Mouse (Mus musculus) forebrain, postnatal 0 days (tissue): ENCODE results near the gene Otop1. TPM values are rescaled to one million over a fixed set of nuclear protein-coding genes. Genes with fewer than 3 reads are reported as not detected.

Experiments
- ATAC-seq: fragments of 200-750 bp; cut with Nextera tagmentation; 2 replicates; pipeline ENCODE4 v1.8.0; 2017; ENCODE audit warnings: mild to moderate bottlenecking, moderate library complexity
- DNase-seq: peaks from one replicate; pipeline ENCODE4 v3.0.0-alpha.2; 2015
- H3K27ac ChIP-seq: fragments of 300-500 bp; sonication (generic); 2 replicates; pipeline ENCODE4 v1.5.1; 2014; ENCODE audit warnings: low read depth, mild to moderate bottlenecking, antibody characterized with exemption, low read length, moderate library complexity, mixed read lengths
- H3K27me3 ChIP-seq: fragments of 300-500 bp; sonication (generic); 2 replicates; pipeline ENCODE4 v1.6.1; 2014; ENCODE audit warnings: mild to moderate bottlenecking, low read length, mixed read lengths; ENCODE audit not compliant: insufficient read depth
- H3K36me3 ChIP-seq: fragments of 300-500 bp; sonication (generic); 2 replicates; pipeline ENCODE4 v1.6.1; 2014; ENCODE audit warnings: mild to moderate bottlenecking, moderate library complexity; ENCODE audit not compliant: insufficient read depth
- H3K4me1 ChIP-seq: fragments of 300-500 bp; sonication (generic); 2 replicates; pipeline ENCODE4 v1.6.1; 2014; ENCODE audit warnings: antibody characterized with exemption; ENCODE audit not compliant: insufficient read depth
- H3K4me2 ChIP-seq: fragments of 300-500 bp; sonication (generic); 2 replicates; pipeline ENCODE4 v1.6.1; 2014; ENCODE audit warnings: low read depth, mild to moderate bottlenecking, moderate library complexity
- H3K4me3 ChIP-seq: fragments of 300-500 bp; sonication (generic); 2 replicates; pipeline ENCODE4 v1.5.1; 2014; ENCODE audit warnings: low read depth, low read length, mixed read lengths
- H3K9ac ChIP-seq: fragments of 300-500 bp; sonication (generic); 2 replicates; pipeline ENCODE4 v1.6.1; 2014; ENCODE audit warnings: mild to moderate bottlenecking
- H3K9me3 ChIP-seq: fragments of 300-500 bp; sonication (generic); 2 replicates; pipeline ENCODE4 v1.6.1; 2016; ENCODE audit warnings: low read length
- CTCF ChIP-seq: sonication (generic); IDR thresholded peaks from 2 replicates; pipeline ENCODE4 v1.5.1; 2016; ENCODE audit warnings: antibody characterized with exemption, control low read depth, low read depth
- WGBS: fragments of 180-500 bp; shearing (Covaris S2); extraction: QIAGEN DNeasy Blood & Tissue Kit; methylation state at CpG from one replicate; pipeline ENCODE4 v1.1.7; 2014; 5-methylcytosine and 5-hydroxymethylcytosine counted together
- polyA plus RNA-seq: library from polyadenylated mRNA; unstranded; fragments of >200 nt; fragmentation: Nextera tagmentation; extraction: Ambion mirVana; gene quantifications from 2 replicates; pipeline ENCODE4 v1.2.1, GENCODE M21; 2015
- total RNA-seq: library from RNA; depleted of rRNA; stranded (reverse); fragments of >200 nt; gene quantifications from 2 replicates; pipeline ENCODE4 v1.2.3, GENCODE M21; 2014

Otop1 gene
- total and polyA plus RNA-seq, 2 experiments from 2014 or later: not detected

DNA sequence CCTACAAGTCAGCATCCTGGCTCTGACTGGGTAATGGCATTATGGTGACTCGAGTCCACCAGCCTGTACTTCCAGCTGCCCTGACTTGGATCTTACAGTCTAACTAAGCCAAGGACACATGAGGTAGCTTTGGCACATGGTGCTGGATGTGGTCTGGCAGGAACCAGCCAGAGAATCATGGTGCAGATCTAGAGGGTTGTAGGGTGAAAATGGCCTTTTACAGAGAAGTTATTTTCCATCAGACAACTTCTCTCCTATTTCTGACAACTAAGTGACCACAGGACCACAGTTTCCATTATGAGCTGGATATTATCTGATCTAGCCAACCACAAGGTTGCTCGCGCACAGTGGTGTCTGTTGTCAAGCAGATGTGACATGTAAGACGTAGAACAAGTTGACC, 1.9 kb upstream of the Otop1 start:
- DNase-seq (no peak), ATAC-seq (no peak)
- Histone ChIP-seq H3K4me1 (no peaks in the 10 kb centered on the region), H3K27me3 (peaks cover 49% of the 10 kb centered on the region), H3K4me2 (no peak overlapping the region), H3K27ac (no peak overlapping the region), H3K9ac (no peak overlapping the region), H3K4me3 (no peak overlapping the region), H3K9me3 (no peaks in the 10 kb centered on the region), H3K36me3 (peaks cover 18% of the 10 kb centered on the region)
- WGBS: 92% methylated on average over 4 of the region's 4 CpGs
- no peak for TF ChIP-seq CTCF

DNA sequence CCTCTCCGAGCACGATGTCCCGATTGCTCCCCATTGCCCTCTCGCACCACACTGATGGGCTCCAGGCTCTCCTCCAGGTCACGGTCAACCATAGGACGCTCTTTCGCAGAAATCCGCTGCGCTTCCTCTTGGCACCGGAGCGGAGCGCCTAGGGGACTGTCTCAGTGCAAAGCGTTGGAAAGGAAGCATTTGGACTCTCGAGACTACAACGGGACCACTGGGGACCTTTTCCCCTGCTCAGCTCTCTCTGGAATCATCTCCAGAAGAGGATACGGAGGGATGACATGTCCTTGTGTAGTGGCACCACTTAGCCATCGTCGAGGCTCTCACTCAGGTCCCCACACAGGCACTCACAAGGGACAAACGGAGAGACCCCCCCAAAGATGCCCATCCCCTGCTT, 679 bp downstream of the Otop1 start:
- peaks cover 4% of the 10 kb centered on the region; the same call in 1 of the 2 replicates for H3K36me3 ChIP-seq
- TF ChIP-seq CTCF: no peak
- WGBS: under 1% methylated on average over 19 of the region's 19 CpGs
- no peaks in the 10 kb centered on the region for H3K9me3 ChIP-seq
- H3K27ac ChIP-seq: no peak overlapping the region
- peaks cover 64% of the 10 kb centered on the region for H3K27me3 ChIP-seq
- DNase-seq (peak; percentile 31), ATAC-seq (no peak)
- H3K4me3 ChIP-seq: peak overlapping the region; percentile 20
- H3K4me1 ChIP-seq: no peaks in the 10 kb centered on the region
- peak overlapping the region; percentile 49 for H3K4me2 ChIP-seq
- H3K9ac ChIP-seq: no peak overlapping the region

DNA sequence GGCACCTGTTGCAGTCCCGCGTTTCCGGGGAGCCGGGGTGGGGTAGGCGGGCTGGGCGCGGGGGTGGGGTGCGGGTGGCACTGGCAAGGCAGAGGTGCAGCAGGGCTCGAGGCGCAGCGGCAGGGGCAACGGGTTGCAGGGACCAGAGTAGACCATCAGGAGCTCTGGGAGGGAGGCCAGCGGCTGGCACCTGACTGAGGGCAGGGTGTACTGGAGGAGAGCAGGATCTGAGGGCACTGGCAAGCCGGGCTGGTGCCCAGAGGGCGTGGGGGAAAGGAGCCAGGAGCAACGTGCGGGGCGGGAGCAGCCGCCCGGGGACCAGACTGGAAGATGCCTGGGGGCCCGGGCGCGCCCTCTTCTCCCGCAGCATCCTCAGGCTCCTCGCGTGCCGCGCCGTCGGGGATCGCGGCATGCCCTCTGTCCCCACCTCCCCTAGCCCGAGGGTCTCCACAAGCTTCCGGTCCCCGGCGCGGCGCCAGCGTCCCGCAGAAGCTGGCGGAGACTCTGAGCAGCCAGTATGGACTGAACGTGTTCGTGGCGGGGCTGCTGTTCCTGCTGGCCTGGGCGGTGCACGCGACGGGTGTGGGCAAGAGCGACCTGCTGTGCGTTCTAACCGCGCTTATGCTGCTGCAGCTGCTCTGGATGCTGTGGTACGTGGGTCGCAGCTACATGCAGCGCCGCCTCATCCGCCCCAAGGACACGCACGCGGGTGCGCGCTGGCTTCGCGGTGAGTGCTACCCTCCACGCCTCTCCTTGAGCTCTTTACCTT, 1.5 kb downstream of the Otop1 start:
- Histone ChIP-seq H3K4me2 (peak overlapping the region; percentile 49), H3K36me3 (no peaks in the 10 kb centered on the region), H3K27me3 (peaks cover 64% of the 10 kb centered on the region), H3K4me1 (no peaks in the 10 kb centered on the region), H3K9ac (peak overlapping the region; percentile 14; the same call in 1 of the 2 replicates), H3K4me3 (peak overlapping the region; percentile 26), H3K9me3 (no peaks in the 10 kb centered on the region), H3K27ac (no peak overlapping the region)
- no peak for TF ChIP-seq CTCF
- DNase-seq: peak; percentile 17
- WGBS: 2% methylated on average over 58 of the region's 65 CpGs
- ATAC-seq: peak; percentile 52

DNA sequence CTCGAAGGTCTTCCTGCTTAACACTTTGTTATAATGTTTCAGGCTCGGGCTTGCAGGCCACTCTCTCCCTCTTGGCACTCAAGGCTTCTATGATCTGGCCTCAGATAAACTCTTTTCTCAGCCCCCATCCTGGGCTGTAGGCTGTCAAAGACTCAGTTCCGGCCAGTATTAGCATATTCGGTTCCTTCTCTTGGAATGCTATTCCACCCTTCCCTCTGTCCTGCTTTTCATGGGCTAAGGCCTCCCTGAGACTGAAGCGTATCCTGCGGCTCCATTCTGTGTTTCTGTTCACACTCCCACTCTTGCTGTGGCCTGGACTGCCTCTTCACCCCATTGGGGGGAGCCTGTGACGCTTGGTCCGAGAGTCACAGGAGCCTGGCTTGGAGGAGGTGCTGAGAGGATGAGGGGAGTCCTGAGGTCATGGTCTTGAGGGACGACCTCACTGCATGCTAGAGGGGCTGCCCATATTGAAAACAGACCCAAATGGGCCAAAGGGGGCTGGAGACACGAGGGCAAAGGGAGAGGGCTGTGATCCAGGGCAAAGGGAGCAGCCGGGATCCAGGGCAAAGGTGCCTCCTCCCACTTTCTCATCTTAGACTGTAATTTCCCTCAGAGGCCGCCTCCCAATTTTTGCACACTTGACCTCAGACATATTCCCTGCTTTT, 2.3 kb downstream of the Otop1 start:
- 26% methylated on average over 12 of the region's 12 CpGs for WGBS

DNA sequence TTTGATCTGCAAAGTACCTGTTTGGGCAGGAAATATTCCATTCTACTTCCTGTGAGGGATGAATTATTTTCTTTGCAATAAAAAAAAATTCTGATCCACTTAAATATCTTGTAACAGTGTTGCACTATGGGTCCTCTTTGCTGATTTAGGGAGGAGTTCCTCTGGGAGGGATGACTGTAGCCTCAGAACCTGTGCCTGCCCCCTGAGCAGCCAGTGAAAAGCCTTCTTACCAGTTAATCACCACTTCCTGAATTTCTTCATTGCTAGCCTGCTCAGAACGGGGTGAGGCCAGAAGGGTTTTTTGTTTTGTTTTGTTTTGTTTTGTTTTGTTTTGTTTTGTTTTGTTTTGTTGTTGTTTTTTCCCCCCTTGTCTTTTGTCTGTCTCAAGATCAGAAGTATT, 4.3 kb downstream of the Otop1 start:
- Histone ChIP-seq H3K9me3 (no peaks in the 10 kb centered on the region), H3K4me2 (no peak overlapping the region), H3K27ac (no peak overlapping the region), H3K9ac (no peak overlapping the region), H3K36me3 (no peaks in the 10 kb centered on the region), H3K27me3 (peaks cover 50% of the 10 kb centered on the region), H3K4me3 (no peak overlapping the region), H3K4me1 (no peaks in the 10 kb centered on the region)
- WGBS: 18% methylated on average over 1 of the region's 1 CpGs
- TF ChIP-seq CTCF: no peak
- no peak for DNase-seq
- ATAC-seq: no peak

More for the DNA sequence above, 2.3 kb downstream of the Otop1 start:
- H3K4me2 ChIP-seq: peak overlapping the region; percentile 49
- no peak for TF ChIP-seq CTCF
- H3K9ac ChIP-seq: no peak overlapping the region
- ATAC-seq (peak; percentile 5; the same call in 1 of the 2 replicates), DNase-seq (no peak)
- no peaks in the 10 kb centered on the region for H3K9me3 ChIP-seq
- no peak overlapping the region for H3K4me3 ChIP-seq
- no peaks in the 10 kb centered on the region for H3K4me1 ChIP-seq
- H3K27me3 ChIP-seq: peaks cover 64% of the 10 kb centered on the region
- no peaks in the 10 kb centered on the region for H3K36me3 ChIP-seq
- H3K27ac ChIP-seq: no peak overlapping the region

DNA sequence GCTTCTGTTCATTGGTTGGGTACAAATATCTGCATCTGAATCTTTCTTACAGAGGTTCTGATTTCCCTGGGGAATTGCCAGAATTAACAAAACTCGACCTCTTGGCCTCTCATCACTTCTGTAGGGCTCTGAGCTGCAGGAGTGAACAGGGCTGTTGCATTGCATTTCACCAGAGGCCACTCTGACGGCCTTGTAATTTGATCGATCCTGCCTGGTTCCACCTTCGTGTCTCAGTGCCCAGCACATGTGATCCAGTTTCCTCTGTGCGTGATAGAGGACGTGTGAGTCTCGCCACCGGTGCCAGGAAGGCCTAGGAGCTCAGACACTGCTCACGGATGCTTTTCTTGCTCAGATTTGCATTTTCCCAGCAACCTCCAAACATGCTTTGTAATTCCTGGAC, 10.0 kb downstream of the Otop1 start:
- WGBS: 77% methylated on average over 9 of the region's 9 CpGs
- ATAC-seq (no peak), DNase-seq (no peak)
- Histone ChIP-seq H3K27ac (no peak overlapping the region), H3K4me2 (no peak overlapping the region), H3K9me3 (no peaks in the 10 kb centered on the region), H3K27me3 (0 out of 2 replicates have a peak, but pooled peaks cover 2% of the 10 kb centered on the region), H3K4me1 (no peaks in the 10 kb centered on the region), H3K4me3 (no peak overlapping the region), H3K36me3 (no peaks in the 10 kb centered on the region), H3K9ac (no peak overlapping the region)
- no peak for TF ChIP-seq CTCF

DNA sequence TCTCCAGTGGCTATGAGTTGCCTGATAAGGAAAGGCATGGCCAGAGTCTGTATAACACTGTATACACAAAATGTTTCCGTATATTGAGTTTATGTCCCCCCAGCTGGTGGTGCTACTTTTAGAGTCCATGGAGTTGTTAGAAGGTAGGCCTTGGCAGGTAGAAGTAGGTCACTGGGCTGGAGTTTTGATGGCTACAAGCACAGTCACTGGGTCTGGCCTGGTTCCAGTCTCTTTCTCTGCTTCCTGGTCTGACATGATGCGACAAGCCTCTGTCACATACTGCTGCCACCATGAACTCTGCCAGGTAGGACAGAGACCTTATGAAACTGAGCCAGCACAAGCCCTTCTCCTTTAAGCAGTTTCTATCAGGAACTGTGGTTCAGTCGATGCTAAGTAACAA, 12.7 kb downstream of the Otop1 start:
- no peak overlapping the region for H3K9ac ChIP-seq
- no peaks in the 10 kb centered on the region for H3K9me3 ChIP-seq
- H3K27ac ChIP-seq: no peak overlapping the region
- no peaks in the 10 kb centered on the region for H3K36me3 ChIP-seq
- WGBS: 92% methylated on average over 3 of the region's 3 CpGs
- no peaks in the 10 kb centered on the region for H3K27me3 ChIP-seq
- no peak for DNase-seq
- no peak for TF ChIP-seq CTCF
- no peak overlapping the region for H3K4me3 ChIP-seq
- no peak for ATAC-seq
- H3K4me2 ChIP-seq: no peak overlapping the region
- H3K4me1 ChIP-seq: no peaks in the 10 kb centered on the region
